Mouse (Mus musculus): ENCODE results near the gene Olfr1390.
"Not testable (repeated sequence)": the region's sequence is repeated elsewhere in the genome, so short reads cannot be mapped to it uniquely, and the experiment has no call there.

The Olfr1390 gene

GRCm38 (mm10) chr11:49334888-49335287 is at the start of gene Olfr1390:
Gene Olfr1390 (plus strand): TSS chr11:49335188.
- in situ Hi-C loops (cut with MboI; ENCODE audit: low sequenced_read_pairs): no loop called here

- in situ Hi-C loops (cut with MboI; ENCODE audit: low sequenced_read_pairs): no loop called here
Observed at GRCm38 (mm10) chr11:49287251-49287650, 47.7 kb upstream of the Olfr1390 start.

- in situ Hi-C loops (cut with MboI; ENCODE audit: low sequenced_read_pairs): no loop called here
Observed at GRCm38 (mm10) chr11:49292777-49293176, 42.2 kb upstream of the Olfr1390 start.

- in situ Hi-C loops (cut with MboI; ENCODE audit: low sequenced_read_pairs): no loop called here
Observed at GRCm38 (mm10) chr11:49304441-49304840, 30.5 kb upstream of the Olfr1390 start, which contains the start of gene Olfr10. Gene Olfr10 (plus strand): TSS chr11:49304741.

- in situ Hi-C loops (cut with MboI; ENCODE audit: low sequenced_read_pairs): not testable (repeated sequence)
Observed at GRCm38 (mm10) chr11:49308547-49308946, 26.4 kb upstream of the Olfr1390 start.

GRCm38 (mm10) chr11:49322442-49322841 is 12.5 kb upstream of the Olfr1390 start, which contains the start of gene Olfr1391:
Gene Olfr1391 (plus strand): TSS chr11:49322742.
- in situ Hi-C loops (cut with MboI; ENCODE audit: low sequenced_read_pairs): no loop called here

GRCm38 (mm10) chr11:49326726-49327125 is 8.3 kb upstream of the Olfr1390 start:
- in situ Hi-C loops (cut with MboI; ENCODE audit: low sequenced_read_pairs): no loop called here

GRCm38 (mm10) chr11:49329686-49330085 is 5.3 kb upstream of the Olfr1390 start:
- in situ Hi-C loops (cut with MboI; ENCODE audit: low sequenced_read_pairs): no loop called here

GRCm38 (mm10) chr11:49337150-49337832 is 2.3 kb downstream of the Olfr1390 start:
- in situ Hi-C loops (cut with MboI; ENCODE audit: low sequenced_read_pairs): no loop called here

- in situ Hi-C loops (cut with MboI; ENCODE audit: low sequenced_read_pairs): no loop called here
Observed at GRCm38 (mm10) chr11:49383133-49383532, 48.1 kb downstream of the Olfr1390 start.

GRCm38 (mm10) chr11:49386118-49386517 is 51.1 kb downstream of the Olfr1390 start:
- in situ Hi-C loops (cut with MboI; ENCODE audit: low sequenced_read_pairs): not testable (repeated sequence)
